Mouse (Mus musculus): ENCODE results near the gene Fkbp14. TPM values are rescaled to one million over a fixed set of nuclear protein-coding genes. Genes with fewer than 3 reads are reported as not detected.

The Fkbp14 gene
- total RNA-seq (2014; fragmentation: Nextera tagmentation) (2.9 and 6.3 TPM in 2 replicates), total RNA-seq (2017) (1.5 and 2.1 TPM in 2 replicates)

DNA sequence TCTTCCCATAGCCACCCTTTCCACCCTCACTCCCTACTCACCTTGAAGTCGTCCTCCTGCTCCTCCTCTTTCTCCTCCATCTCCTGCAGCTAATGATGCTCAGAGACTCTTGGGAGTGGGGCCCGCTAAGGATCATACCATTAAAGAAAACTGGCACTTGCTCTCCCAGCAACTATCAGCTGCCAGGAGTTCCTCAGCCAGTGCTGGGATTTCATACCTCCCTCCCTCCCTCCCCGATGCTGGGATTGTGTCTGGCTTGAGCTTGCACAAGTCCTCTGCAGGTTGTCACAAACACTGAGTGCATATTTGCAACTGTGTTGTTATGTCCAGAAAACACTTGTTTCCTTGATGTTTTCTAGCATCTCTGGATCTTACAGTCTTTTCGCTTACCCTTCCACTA, at the start of gene Fkbp14:
TSS of gene Fkbp14 (minus strand) at position 101 of the 400 bp plus-strand sequence.
- no peak for ATAC-seq (replicated peaks; ENCODE audit: low FRiP score, low TSS enrichment, poor library complexity, severe bottlenecking)

DNA sequence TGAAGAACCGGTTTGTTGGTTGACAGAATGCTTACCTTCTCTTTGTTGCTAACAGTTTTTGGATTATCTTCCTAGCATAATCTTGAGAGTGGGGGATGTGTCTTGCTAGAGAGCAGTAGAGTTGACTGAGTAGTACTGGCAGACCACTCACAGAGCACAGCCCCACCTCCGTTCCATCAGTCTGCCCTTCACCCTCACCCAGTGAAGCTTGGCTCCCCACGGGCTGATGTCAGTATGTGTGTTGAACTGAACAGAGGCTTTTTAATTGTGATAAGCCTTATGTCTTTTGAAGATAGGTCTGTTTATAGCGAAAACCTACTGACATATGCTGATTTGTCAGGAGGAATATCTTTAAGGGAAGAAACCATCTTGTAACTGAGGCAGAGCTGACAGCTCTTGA, 46.1 kb upstream of the Fkbp14 start:
- ATAC-seq (replicated peaks; ENCODE audit: low FRiP score, low TSS enrichment, poor library complexity, severe bottlenecking): peak; percentile 86

DNA sequence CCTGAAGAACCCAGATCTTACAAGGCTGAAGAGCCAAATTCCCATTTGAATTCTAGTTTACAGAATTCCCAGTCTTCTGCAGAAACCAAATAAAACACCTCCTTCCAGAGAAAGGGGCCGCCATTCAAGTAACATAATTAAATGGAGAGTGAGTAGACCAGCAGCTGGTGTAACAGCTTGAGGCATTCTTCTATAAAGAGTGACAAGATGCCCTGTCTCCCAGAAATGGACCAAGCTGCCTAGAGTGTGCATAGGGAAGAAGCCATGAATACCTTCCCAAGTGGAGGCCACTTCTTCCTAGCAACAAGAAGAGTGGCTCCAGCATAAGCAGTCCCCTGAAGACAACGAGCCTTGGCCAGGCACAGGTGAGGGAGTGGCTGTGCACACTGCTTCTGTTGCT, 44.8 kb upstream of the Fkbp14 start:
- ATAC-seq (replicated peaks; ENCODE audit: low FRiP score, low TSS enrichment, poor library complexity, severe bottlenecking): no peak

DNA sequence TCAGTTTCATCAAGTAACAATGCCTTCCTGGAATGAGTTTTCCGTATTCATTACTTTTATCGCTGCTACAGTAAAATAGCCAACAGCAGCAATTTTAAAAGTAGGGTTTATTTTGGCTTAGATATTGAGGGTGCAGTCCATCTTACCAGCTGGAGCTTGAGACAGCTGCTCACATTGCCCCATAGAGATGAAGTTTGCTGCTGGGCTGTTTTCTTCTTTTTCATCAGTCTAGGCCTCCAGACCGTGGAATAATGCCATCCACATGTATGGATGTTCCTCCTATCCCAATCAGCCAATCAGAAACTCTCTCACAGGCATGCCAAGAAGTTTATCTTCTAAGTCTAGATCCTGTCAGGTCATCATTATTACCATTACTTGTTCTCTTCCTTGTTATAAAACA, 42.8 kb upstream of the Fkbp14 start:
- no peak for ATAC-seq (replicated peaks; ENCODE audit: low FRiP score, low TSS enrichment, poor library complexity, severe bottlenecking)

DNA sequence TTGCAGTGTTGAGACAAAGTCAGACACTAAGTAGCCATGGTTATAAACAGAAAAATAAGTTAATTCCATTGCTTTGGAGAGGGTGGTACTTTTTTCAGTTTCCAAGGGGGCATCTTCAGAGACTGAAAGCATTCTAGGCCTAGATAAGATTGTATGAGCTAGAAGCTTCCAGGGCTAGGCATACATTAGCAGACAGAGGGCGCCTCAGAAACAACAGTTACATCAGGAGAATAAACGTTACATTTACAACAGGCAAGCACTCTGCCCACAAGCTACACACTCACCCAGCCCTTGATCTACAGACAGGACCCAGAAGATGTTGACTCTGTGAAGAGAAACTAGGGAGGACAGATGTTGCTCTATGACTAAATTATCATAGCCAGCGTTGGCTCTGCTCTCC, 34.4 kb upstream of the Fkbp14 start:
- 0 out of 2 replicates have a peak, but pooled peaks have one; percentile 30 for ATAC-seq (replicated peaks; ENCODE audit: low FRiP score, low TSS enrichment, poor library complexity, severe bottlenecking)

- peak; percentile 73 for ATAC-seq (replicated peaks; ENCODE audit: low FRiP score, low TSS enrichment, poor library complexity, severe bottlenecking)
Observed at GRCm38 (mm10) chr6:54629734-54630133, 32.6 kb upstream of the Fkbp14 start.

GRCm38 (mm10) chr6:54628381-54628780, 31.3 kb upstream of the Fkbp14 start:
- ATAC-seq (replicated peaks; ENCODE audit: low FRiP score, low TSS enrichment, poor library complexity, severe bottlenecking): no peak

DNA sequence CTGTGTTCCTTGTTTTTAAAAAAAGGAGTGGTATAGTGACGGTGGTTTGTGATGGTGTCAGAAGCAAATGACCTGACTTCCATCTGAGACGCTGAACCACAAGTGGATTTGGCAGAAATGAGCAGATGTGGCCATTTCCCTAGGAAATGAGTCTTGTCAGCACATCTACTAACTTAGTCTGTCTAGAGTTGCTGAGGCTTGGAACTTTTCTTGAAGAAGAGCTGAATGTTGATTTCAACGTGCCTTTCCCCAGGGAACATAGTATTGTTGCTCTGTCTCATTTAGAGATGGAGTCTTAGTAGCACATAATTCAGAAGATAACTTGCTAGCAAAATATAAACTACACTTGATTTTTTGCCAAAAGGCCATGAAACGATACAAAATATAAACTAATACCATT, 23.2 kb upstream of the Fkbp14 start:
- no peak for ATAC-seq (replicated peaks; ENCODE audit: low FRiP score, low TSS enrichment, poor library complexity, severe bottlenecking)

- ATAC-seq (replicated peaks; ENCODE audit: low FRiP score, low TSS enrichment, poor library complexity, severe bottlenecking): no peak
Observed at GRCm38 (mm10) chr6:54619530-54619929, 22.4 kb upstream of the Fkbp14 start.

DNA sequence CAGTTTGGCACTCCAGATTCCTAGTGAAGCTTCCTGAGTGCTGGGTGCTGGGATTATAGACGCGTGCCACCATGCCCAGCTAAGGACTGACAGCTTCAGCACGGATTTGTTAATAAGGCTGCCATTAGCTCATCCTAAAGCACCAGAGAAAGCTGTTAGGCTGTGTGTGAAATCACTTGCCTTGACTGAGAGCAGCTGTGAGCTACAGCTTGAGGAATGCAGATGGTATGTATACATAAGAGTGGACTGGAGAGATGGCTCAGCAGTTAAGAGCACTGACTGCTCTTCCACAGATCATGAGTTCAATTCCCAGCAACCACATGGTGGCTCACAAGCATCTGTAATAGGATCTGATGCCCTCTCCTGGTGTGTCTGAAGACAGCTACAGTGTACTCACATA, 20.3 kb upstream of the Fkbp14 start:
- no peak for ATAC-seq (replicated peaks; ENCODE audit: low FRiP score, low TSS enrichment, poor library complexity, severe bottlenecking)

DNA sequence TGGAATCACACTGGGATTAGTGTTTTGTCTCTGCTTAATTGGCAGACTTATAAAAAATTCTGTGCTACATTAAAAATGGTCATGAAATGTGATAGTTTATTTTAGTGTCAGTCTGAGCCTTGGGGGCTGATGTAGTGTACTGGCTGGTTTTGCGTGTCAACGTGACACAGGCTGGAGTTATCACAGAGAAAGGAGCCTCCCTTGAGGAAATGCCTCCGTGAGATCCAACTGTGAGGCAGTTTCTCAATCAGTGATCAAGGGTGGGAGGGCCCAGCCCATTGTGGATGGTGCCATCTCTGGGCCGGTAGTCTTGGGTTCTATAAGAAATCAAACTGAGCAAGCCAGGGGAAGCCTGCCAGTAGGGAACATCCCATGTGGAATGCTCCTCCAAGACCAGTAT, 9.1 kb upstream of the Fkbp14 start:
- no peak for ATAC-seq (replicated peaks; ENCODE audit: low FRiP score, low TSS enrichment, poor library complexity, severe bottlenecking)

- ATAC-seq (replicated peaks; ENCODE audit: low FRiP score, low TSS enrichment, poor library complexity, severe bottlenecking): no peak
Observed at GRCm38 (mm10) chr6:54604001-54604715, 7.0 kb upstream of the Fkbp14 start.

GRCm38 (mm10) chr6:54602891-54603290, 5.8 kb upstream of the Fkbp14 start:
- no peak for ATAC-seq (replicated peaks; ENCODE audit: low FRiP score, low TSS enrichment, poor library complexity, severe bottlenecking)

DNA sequence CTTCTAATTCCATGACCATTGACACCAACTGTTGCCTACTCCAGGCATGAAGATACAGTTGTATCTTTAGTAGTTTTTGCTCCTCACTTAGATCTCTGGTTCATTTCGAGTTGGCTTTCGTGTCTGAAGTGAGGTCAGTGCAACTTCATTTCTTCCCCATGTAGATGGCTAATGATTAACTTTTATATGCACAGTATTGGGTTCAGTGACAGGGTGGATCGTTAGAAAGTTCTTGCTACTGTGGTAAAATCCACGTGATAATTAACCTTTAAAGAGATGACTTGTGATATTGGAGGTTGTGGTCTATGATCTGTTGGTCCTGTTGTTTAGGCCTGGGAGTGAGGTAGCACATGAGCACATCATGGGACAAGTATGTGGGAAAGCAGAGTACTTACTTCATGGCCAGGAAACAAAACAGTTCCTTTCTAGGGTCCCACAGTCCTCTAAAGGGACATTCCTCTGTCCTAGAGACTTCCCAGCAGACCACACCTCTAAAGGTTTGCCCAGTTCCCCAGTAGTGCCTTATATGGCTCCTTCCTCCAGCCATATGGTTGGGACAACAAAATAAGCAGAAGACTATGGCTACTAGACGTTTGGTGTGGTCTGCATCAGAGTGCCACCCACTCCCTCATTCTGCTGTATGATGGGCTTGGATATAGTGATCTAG, 3.7 kb upstream of the Fkbp14 start:
- ATAC-seq (replicated peaks; ENCODE audit: low FRiP score, low TSS enrichment, poor library complexity, severe bottlenecking): no peak

DNA sequence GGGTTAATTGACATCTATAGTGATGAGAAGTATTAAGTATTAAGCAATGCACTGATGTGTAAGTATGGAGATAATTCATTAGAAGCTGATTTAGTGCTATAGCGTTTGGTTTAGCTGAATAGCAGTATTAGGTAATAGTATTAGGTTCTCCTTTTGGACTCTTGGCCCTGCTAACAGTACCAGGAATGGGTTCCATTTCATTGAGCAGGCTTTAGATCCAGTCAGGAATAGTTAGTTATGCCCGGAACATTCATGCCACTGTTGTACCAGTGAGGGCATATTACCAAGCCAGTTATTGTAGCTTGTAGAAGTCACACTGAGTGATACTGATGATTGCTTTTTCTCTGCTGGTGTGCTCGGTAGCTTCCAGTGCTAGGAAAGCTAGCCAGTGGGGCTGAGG, 603 bp upstream of the Fkbp14 start:
- no peak for ATAC-seq (replicated peaks; ENCODE audit: low FRiP score, low TSS enrichment, poor library complexity, severe bottlenecking)

DNA sequence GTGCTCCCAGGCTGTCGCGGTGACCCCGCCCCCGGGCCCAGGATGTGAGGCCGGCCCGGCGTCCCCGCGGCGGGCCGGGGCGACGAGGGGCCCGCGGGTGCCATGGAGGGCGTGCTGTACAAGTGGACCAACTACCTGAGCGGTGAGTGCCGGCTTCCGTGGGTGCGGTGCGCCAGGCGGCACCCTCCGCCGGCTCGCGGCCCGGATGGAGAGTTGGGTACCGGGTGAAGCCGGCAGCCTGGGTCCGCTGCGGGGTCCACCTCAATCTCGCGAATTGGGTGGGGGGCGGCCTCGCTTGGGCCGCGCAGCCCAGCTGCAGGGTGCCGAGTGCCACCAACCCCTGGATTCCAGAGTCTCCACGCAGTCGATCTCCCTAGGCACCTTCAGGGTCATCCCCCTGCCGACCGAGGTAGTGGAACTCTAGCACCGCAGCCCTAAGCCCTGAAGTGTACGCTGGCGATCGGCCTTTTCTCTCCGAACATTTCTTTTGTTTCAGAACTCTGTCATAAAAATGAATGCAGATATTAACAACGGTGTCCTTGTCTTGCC, 1.7 kb downstream of the Fkbp14 start:
- ATAC-seq (replicated peaks; ENCODE audit: low FRiP score, low TSS enrichment, poor library complexity, severe bottlenecking): no peak

DNA sequence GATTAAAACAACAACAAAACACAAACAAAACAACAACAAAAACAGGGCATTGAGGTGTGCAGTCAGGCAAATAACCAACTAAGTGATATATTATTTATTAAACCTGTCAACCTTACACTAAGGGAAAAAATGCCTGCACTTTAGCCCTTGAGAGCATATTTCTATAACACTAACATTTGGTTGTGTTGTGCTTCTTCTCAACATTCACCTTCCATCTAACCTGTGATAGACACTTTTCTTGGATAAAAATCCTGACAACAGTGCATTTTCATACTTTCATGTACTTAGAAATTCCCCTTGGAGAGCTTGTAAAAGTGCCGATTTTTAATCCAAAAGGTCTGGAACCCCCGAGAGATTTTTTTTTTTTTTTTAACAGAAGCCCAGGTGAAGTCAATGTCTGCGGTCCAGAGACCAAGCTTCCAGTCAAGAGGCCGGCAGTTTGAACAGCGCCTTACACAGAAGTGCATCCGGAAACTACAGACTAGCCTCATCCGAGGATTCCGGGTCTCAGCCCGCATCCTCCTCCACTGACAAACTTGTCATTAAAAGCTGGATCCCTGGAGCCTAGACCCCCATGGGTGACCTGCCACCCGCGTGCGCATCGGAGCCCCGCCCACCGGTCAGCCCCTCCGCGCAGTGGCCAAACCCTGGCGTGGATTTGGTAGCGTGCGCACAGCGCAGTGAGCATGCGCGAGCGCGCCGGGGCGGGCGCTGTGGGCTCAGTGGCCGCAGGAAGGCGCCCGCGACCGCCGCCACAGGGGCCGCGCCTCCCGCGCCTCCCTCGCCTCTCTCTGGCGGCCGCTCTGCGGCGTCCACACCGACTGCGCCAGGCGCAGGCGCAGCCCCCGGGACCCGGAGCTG, 2.4 kb downstream of the Fkbp14 start, which contains the start of gene Plekha8:
TSS of gene Plekha8 (plus strand) at position 643 of the 861 bp plus-strand sequence.
- ATAC-seq (replicated peaks; ENCODE audit: low FRiP score, low TSS enrichment, poor library complexity, severe bottlenecking): peak; percentile 80

GRCm38 (mm10) chr6:54593766-54594468, 3.2 kb downstream of the Fkbp14 start:
- no peak for ATAC-seq (replicated peaks; ENCODE audit: low FRiP score, low TSS enrichment, poor library complexity, severe bottlenecking)

- peak; percentile 97 for ATAC-seq (replicated peaks; ENCODE audit: low FRiP score, low TSS enrichment, poor library complexity, severe bottlenecking)
Observed at GRCm38 (mm10) chr6:54592938-54593535, 4.1 kb downstream of the Fkbp14 start.

Measured in megakaryocyte-erythroid progenitor cell, adult 5-6 weeks (primary cell).